Mouse (Mus musculus): ENCODE results near the gene Lrrn4cl.
"Not testable (repeated sequence)": the region's sequence is repeated elsewhere in the genome, so short reads cannot be mapped to it uniquely, and the experiment has no call there.

Lrrn4cl gene

GRCm38 (mm10) chr19:8881034-8881392 is 30.4 kb downstream of the Lrrn4cl start:
- no peak for DNase-seq (ENCODE audit: low spot score)

DNA sequence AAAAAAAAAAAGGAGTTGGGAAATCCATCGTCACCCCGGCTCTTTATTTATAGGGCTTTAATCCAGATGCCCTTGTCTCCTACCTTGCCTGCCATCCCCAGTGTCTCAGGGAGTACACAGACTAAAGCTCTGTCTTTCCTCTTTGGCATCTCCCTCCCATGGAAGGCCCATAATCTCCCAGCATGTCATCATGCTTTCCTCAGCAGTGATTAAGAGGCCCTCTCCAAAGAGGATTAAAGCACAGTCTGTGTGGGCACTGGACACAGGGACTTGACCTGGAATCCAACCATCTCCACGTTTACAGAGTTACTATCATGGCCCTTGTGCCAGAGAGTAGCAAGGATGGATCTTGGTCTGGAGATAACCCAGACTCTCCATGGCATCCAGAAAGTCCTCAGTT is 33.0 kb downstream of the Lrrn4cl start, which contains the start of the genes Lbhd1 and Gm49403:
TSS of gene Lbhd1 (plus strand) at position 117 of the 400 bp plus-strand sequence.
TSS of gene Gm49403 (plus strand) at position 315 of the 400 bp plus-strand sequence.
- no peak for DNase-seq (ENCODE audit: low spot score)

DNA sequence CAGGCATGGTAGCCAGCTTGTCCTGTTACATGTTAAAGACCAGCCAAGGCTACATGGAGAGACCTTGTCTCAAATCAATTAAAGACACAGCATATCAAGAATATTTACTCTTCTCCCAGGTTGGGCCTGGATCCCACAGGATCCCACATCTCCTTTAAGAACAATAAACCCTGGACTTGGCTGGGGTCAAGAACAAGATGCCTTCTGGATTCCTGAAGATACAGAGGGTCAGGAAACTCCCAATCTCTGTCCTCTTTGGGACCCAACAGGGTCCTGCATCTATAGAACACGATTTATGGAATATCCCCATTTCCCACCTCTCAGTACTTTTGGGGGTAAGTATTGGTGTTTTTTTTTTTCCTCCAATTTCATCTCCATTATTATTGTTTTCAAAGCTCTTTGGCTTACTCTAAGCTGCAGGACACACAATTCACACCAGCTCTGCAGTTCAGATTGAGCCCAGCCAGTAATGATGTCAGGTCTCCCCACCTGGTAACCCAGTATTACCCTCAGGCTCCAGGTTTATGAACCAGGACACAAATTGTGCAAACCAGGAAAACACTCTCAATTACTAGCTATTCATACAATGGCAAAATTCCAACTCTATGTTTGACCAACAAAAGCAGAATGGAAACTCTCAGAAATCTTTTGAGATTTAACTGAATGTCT is 36.5 kb downstream of the Lrrn4cl start:
- DNase-seq (ENCODE audit: low spot score) = peak; percentile 14

DNA sequence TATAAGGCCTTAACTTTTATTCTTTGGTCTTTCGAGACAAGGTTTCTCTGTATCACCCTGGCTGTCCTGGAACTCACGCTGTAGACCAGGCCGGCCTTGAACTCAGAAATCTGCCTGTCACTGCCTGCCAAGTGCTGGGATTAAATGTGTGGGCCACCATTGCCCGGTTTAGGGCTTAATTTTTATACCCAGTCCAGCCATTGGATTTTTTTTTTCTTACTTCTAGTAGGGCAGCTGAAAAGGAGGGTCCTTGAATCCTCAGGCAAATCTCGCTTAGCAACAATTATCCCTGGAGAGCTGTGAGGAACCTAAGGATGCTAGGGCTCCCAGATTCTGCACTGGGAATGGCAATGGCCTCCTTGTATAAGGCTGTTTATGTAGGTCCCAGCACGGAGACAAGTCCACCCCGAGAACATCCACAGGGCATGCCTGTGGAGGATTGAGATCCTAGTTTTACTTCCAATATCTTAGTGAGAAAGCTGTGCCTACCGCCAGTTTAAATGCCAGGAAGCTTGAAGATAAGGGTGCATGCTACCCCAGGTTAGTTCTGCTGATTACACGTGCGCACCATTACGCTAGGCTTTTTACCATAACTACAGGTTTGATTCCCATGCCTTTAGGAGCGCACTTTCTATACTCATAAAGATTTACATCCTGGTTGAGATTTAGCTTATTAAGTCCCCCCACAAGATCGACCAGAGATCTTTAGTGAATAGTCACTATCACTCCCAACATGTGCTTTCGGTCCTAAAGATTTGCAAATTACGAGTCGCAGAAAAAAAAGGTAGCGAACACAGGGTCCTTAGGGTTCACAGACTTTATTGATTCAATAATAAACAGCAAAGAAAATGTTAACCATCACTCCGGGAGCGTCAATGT is 37.3 kb downstream of the Lrrn4cl start:
- peak; percentile 21 for DNase-seq (ENCODE audit: low spot score)

- peak; percentile 98 for DNase-seq (ENCODE audit: low spot score)
These were observed 38.2 kb downstream of the Lrrn4cl start, which contains the start of the genes 1810009A15Rik and Gm49416 for GRCm38 (mm10) chr19:8888511-8889385. TSS of gene 1810009A15Rik (plus strand) at chr19:8888853. TSS of gene Gm49416 (plus strand) at chr19:8888926.

GRCm38 (mm10) chr19:8892829-8893766 is 42.5 kb downstream of the Lrrn4cl start, which contains the start of gene Ints5:
TSS of gene Ints5 (plus strand) at chr19:8893005.
- DNase-seq (ENCODE audit: low spot score) = peak; percentile 94

DNA sequence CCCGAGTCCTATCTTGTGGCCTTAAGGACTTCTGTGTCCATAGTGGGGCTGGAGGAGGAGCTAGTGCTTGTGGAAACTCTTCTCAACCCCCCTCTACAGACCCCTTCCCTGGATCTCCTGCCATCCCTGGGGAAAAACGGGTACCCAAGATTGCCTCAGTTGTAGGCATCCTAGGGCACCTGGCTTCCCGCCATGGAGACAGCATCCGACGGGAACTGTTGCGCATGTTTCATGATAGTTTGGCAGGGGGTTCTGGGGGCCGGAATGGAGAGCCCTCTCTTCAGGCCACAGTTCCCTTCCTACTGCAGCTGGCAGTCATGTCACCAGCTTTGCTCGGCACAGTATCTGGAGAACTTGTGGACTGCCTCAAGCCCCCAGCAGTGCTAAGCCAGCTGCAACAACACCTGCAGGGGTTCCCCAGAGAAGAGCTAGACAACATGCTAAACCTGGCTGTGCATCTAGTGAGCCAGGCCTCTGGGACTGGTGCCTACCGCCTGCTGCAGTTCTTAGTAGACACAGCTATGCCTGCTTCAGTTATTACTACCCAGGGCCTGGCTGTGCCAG is 44.9 kb downstream of the Lrrn4cl start:
- DNase-seq (ENCODE audit: low spot score) = no peak

DNA sequence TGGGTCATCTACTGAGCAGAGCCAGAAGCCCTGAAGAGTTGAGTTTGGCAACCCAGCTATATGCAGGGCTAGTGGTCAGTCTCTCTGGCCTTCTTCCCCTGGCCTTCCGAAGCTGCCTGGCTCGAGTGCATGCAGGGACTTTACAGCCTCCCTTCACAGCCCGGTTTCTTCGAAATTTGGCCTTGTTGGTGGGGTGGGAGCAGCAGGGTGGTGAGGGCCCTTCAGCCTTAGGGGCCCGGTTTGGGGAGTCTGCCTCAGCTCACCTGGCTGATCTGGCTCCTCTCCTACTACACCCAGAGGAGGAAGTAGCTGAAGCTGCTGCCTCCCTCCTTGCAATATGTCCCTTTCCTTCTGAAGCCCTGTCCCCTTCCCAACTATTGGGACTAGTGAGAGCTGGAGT is 45.7 kb downstream of the Lrrn4cl start:
- not testable (repeated sequence) for DNase-seq (ENCODE audit: low spot score)

GRCm38 (mm10) chr19:8897211-8897864 is 46.8 kb downstream of the Lrrn4cl start:
- peak; percentile 41 for DNase-seq (ENCODE audit: low spot score)

- DNase-seq (ENCODE audit: low spot score) = peak; percentile 99
These were observed 47.4 kb downstream of the Lrrn4cl start, which contains the start of gene Ganab for GRCm38 (mm10) chr19:8897865-8898495. TSS of gene Ganab (plus strand) at chr19:8898071.

- DNase-seq (ENCODE audit: low spot score) = no peak
These were observed 48.0 kb downstream of the Lrrn4cl start for GRCm38 (mm10) chr19:8898576-8898975.

DNA sequence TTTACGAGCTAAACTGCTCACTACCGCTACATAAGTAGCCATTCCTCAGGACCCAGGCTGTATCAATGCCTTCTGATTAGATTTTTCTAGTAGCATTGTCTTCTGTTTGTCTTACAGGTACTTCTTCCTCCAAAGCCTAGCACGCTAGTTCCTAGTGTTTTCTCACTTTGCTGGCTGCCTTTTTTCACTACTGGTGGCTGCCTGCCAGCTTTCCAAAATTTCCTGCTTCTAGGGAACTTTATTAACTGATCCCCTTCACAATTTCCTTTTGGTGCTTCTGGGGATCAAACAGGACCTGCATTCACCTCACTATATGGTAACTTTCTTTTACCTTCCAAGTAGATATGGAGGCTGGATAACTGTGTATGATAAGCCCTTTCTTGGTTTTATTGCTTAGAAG is 48.5 kb downstream of the Lrrn4cl start:
- DNase-seq (ENCODE audit: low spot score) = no peak

DNA sequence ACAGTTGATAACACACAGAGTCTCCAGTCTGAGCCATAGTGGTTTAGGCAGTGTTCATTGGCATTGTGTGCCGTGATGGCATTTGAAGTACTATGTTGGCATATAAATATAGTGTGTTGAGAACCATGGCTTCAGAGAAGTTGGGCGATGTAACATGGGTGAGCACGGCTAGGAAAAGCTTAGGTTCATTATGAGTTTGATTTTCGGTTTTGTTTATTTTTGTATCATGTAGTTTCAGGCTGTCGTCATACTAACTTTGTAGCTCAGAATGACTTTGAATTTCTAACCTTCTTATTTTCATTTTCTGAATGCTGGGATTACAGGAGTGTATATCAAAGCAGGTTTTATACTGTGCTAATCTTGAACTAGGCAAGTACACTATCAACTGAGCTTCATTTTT is 52.8 kb downstream of the Lrrn4cl start:
- DNase-seq (ENCODE audit: low spot score) = no peak
